Mouse (Mus musculus): ENCODE data around the gene Acer1. TPM values are rescaled to one million over a fixed set of nuclear protein-coding genes. Genes with fewer than 3 reads are reported as not detected.
A peak's percentile ranks its signal among the peaks of the same experiment; 100 is the strongest.

Gene Acer1
- polyA plus RNA-seq, 1 experiment from 2014 or later = not detected

DNA sequence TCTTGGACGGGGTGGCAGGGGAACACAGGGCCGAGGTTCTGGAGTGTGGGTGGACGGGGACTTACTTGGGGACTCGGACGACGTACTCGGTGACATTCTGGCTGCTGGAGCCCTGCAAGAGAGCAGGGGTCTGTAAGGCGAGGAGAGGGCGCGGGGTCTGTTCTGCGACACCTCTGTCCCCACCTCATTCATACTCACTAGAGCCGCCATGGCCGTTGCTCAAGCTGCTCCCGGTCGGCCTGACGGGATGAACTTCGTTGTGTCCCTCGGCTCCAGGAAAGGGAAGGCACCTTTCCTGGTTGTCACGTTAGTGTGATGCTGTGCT, 28.9 kb upstream of the Acer1 start:
- H3K9me3 ChIP-seq (replicated peaks; ENCODE audit: control insufficient read depth, low read length) = no peaks in the 10 kb centered on the region
- peaks cover 11% of the 10 kb centered on the region; the same call in 1 of the 2 replicates for H3K4me1 ChIP-seq (ENCODE audit: control insufficient read depth, insufficient read depth, low read length)
- peak; percentile 47 for ATAC-seq
- H3K27me3 ChIP-seq (replicated peaks; ENCODE audit: control insufficient read depth, insufficient read depth, low read length) = no peaks in the 10 kb centered on the region
- H3K4me3 ChIP-seq (ENCODE audit: low read depth, low read length) = peak overlapping the region; percentile 68
- H3K4me2 ChIP-seq (ENCODE audit: low read length) = peak overlapping the region; percentile 94
- H3K36me3 ChIP-seq (ENCODE audit: control insufficient read depth, insufficient read depth, low read length) = peaks cover 35% of the 10 kb centered on the region
- peak overlapping the region; percentile 44; the same call in 1 of the 2 replicates for H3K27ac ChIP-seq (ENCODE audit: low read depth, low read length)
- H3K9ac ChIP-seq (ENCODE audit: low read length) = peak overlapping the region; percentile 81
- under 1% methylated on average over 19 of the region's 19 CpGs for WGBS
- DNase-seq (ENCODE audit: low spot score) = no peak

DNA sequence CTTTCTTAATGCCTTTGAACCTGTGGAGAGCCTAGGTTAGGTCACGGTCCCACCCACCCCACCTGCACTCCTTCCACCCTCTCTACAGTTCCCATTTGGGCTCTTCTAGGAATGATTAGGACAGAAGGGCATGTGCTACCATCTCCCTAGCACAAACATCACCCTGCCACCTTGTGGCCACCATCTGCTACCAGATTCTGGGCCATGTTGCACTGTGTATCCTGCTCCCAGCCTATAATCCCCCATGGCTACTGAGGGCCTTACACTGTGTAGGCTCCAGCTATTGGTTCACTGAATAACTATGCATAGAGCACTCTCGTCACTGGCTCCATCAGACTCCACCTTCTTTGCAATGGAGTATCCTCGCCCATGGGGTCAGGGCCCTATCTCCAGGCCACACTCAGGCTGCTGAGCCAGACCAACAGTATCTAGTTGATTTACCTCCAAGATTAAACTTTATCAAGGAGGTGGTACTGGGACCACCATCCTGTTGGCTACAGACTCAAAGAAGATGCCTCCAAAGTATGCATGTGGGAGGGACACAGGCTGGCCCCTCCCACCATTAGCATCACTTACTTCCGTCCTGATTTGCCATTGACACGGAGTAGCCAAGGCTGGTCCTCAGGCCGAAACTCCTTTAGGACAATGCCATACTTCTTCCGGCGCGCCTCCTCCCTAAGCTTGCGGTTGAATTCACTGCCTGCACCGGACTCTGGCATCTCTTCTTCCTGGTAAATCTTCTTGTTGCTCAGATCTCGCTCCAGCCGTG, 25.4 kb upstream of the Acer1 start:
- H3K36me3 ChIP-seq (ENCODE audit: control insufficient read depth, insufficient read depth, low read length) = peaks cover 70% of the 10 kb centered on the region
- no peak overlapping the region for H3K4me3 ChIP-seq (ENCODE audit: low read depth, low read length)
- 91% methylated on average over 13 of the region's 13 CpGs for WGBS
- H3K4me1 ChIP-seq (ENCODE audit: control insufficient read depth, insufficient read depth, low read length) = peaks cover 11% of the 10 kb centered on the region; the same call in 1 of the 2 replicates
- H3K4me2 ChIP-seq (ENCODE audit: low read length) = no peak overlapping the region
- DNase-seq (ENCODE audit: low spot score) (no peak), ATAC-seq (no peak)
- H3K27ac ChIP-seq (ENCODE audit: low read depth, low read length) = no peak overlapping the region
- H3K9ac ChIP-seq (ENCODE audit: low read length) = no peak overlapping the region
- H3K27me3 ChIP-seq (replicated peaks; ENCODE audit: control insufficient read depth, insufficient read depth, low read length) = no peaks in the 10 kb centered on the region
- no peaks in the 10 kb centered on the region for H3K9me3 ChIP-seq (replicated peaks; ENCODE audit: control insufficient read depth, low read length)

DNA sequence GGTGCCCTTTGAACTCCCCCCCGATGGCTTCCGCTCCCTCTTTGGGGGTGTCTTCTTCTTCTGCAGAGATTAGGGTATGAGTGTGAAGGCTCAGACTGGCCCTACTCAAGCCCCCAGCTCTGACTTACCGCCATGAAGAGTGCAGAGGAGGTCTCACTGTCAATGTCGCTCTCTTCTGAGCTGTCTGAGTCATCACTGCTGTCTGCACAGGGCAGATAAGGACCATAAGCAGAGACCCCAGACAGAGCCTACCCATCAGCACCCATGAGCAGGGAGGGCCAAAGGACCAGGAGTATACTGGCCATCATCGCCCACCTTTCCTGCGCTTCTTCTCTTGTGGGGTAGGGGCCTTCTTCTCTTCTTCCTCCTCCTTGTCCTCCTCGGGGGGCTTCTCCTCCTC, 22.1 kb upstream of the Acer1 start:
- 90% methylated on average over 7 of the region's 7 CpGs for WGBS
- Histone ChIP-seq H3K27me3 (replicated peaks; ENCODE audit: control insufficient read depth, insufficient read depth, low read length) (no peaks in the 10 kb centered on the region), H3K27ac (ENCODE audit: low read depth, low read length) (no peak overlapping the region), H3K4me1 (ENCODE audit: control insufficient read depth, insufficient read depth, low read length) (no peaks in the 10 kb centered on the region), H3K9me3 (replicated peaks; ENCODE audit: control insufficient read depth, low read length) (no peaks in the 10 kb centered on the region), H3K9ac (ENCODE audit: low read length) (no peak overlapping the region), H3K4me3 (ENCODE audit: low read depth, low read length) (no peak overlapping the region), H3K4me2 (ENCODE audit: low read length) (no peak overlapping the region), H3K36me3 (ENCODE audit: control insufficient read depth, insufficient read depth, low read length) (peaks cover 76% of the 10 kb centered on the region)
- ATAC-seq (no peak), DNase-seq (ENCODE audit: low spot score) (no peak)

DNA sequence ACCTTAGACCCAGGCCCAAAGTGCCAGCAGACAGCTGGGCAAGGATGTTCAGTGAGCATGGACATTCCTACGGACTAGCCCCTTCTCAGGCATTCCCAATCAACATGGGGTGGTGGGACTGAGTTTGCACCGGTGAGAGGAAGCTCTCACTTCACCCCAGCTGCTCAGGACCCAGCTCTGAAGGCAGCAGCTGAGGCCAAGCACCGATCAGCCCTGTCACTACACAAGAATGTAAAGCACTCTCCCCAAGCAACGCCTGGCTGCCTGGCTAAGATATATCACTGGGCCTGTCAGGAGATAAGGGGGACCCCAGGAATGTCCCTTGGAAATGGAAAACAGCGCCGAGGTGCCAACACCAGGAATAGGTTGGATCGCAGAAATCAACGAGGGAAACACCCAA, 19.3 kb upstream of the Acer1 start:
- Histone ChIP-seq H3K27ac (ENCODE audit: low read depth, low read length) (no peak overlapping the region), H3K27me3 (replicated peaks; ENCODE audit: control insufficient read depth, insufficient read depth, low read length) (no peaks in the 10 kb centered on the region), H3K9ac (ENCODE audit: low read length) (no peak overlapping the region), H3K4me2 (ENCODE audit: low read length) (no peak overlapping the region), H3K4me3 (ENCODE audit: low read depth, low read length) (no peak overlapping the region), H3K36me3 (ENCODE audit: control insufficient read depth, insufficient read depth, low read length) (peaks cover 58% of the 10 kb centered on the region), H3K9me3 (replicated peaks; ENCODE audit: control insufficient read depth, low read length) (no peaks in the 10 kb centered on the region), H3K4me1 (ENCODE audit: control insufficient read depth, insufficient read depth, low read length) (peaks cover 5% of the 10 kb centered on the region)
- ATAC-seq (no peak), DNase-seq (ENCODE audit: low spot score) (no peak)
- 82% methylated on average over 8 of the region's 8 CpGs for WGBS

DNA sequence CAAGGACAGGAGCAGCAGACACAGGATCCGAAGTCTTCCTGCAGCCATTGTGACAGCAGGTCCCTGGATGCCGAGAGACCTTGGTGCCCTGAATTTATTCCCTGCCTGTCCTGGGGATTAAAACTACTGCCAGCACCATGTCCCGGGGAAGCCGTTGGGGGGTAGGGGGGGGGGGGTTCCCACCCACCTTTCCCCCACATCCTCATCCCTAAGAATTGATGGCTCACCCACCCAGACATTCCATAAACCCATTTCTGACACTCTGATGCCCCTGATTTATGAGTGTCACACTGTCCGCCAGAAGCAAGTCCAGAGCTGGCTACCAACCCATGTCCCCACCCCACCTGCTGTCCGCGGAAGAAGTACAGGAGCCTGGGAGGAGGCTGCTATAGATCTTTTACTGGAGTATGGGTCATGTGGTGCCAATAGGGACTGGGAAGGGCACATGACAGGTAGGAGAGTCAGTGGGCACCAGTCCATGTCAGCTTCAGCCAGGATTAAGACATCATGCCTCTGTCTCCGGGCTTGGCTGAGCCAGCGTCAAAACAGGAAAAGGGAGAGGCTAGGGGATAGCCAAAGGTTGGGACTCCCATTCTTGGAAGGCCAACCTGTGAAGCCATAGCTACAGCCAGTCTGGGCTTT, 18.2 kb upstream of the Acer1 start, which contains the start of gene Pspn:
Pspn (minus strand) TSS at position 51 of the 642 bp plus-strand sequence.
- Histone ChIP-seq H3K36me3 (ENCODE audit: control insufficient read depth, insufficient read depth, low read length) (peaks cover 58% of the 10 kb centered on the region), H3K27me3 (replicated peaks; ENCODE audit: control insufficient read depth, insufficient read depth, low read length) (no peaks in the 10 kb centered on the region), H3K9me3 (replicated peaks; ENCODE audit: control insufficient read depth, low read length) (no peaks in the 10 kb centered on the region), H3K9ac (ENCODE audit: low read length) (no peak within 1 kb of the TSS), H3K4me2 (ENCODE audit: low read length) (no peak within 1 kb of the TSS), H3K27ac (ENCODE audit: low read depth, low read length) (no peak within 1 kb of the TSS), H3K4me3 (ENCODE audit: low read depth, low read length) (no peak within 1 kb of the TSS), H3K4me1 (ENCODE audit: control insufficient read depth, insufficient read depth, low read length) (peaks cover 5% of the 10 kb centered on the region)
- no peak for DNase-seq (ENCODE audit: low spot score)
- WGBS = 90% methylated on average over 9 of the region's 9 CpGs
- no peak for ATAC-seq

DNA sequence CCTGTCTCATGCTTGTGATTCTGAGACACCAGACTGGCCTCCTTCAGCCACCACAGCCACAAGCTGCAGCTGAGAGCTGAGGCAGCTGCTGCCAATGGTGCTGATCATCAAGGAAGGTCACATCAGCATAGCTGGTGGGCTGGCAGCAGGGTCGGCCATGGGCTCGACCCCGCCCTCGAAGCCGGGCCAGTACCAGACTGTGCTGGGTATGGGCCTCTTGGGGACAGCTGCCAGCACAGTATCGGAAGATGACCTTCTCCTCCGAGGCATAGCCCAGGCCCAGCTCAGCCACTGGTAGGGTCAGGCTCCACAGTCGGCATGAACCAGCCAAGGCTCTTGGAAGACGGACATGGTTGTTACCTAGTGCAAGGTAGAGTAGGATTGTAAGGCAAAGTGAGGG, 17.5 kb upstream of the Acer1 start:
- Histone ChIP-seq H3K4me3 (ENCODE audit: low read depth, low read length) (no peak overlapping the region), H3K27ac (ENCODE audit: low read depth, low read length) (no peak overlapping the region), H3K4me2 (ENCODE audit: low read length) (no peak overlapping the region), H3K4me1 (ENCODE audit: control insufficient read depth, insufficient read depth, low read length) (peaks cover 5% of the 10 kb centered on the region), H3K27me3 (replicated peaks; ENCODE audit: control insufficient read depth, insufficient read depth, low read length) (no peaks in the 10 kb centered on the region), H3K9me3 (replicated peaks; ENCODE audit: control insufficient read depth, low read length) (no peaks in the 10 kb centered on the region), H3K9ac (ENCODE audit: low read length) (no peak overlapping the region), H3K36me3 (ENCODE audit: control insufficient read depth, insufficient read depth, low read length) (peaks cover 59% of the 10 kb centered on the region)
- 91% methylated on average over 9 of the region's 9 CpGs for WGBS
- no peak for DNase-seq (ENCODE audit: low spot score)
- ATAC-seq = no peak

DNA sequence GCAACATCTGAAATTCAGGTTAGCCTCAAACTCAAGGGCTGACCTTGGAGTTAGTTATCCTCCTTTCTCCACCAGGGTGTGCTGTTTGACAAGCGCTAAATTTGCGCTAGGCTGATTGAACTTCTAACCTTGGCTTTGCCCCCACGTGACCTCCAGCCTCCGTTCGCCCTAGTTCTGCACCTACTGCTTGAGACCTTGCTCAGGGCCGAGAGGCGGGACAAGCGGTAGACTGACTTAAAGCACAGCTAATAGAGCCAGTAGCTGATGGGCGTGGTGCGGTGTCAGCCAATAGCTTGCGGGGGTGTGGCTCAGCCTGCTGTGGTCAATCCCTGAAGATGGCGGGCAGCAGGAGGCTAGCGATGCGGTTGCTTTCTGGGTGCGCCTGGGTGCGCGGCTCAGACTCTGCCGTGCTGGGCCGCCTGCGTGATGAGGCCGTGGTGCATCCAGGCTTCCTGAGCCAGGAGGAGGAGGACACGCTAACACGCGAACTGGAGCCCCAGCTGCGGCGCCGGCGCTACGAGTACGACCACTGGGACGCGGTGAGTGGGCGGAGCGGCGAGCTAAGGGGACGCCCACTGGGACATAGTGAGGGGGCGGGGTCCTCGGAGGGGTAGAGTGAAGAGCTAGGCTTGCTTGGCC, 15.2 kb upstream of the Acer1 start, which contains the start of gene Alkbh7:
Alkbh7 (plus strand) TSS at position 311 of the 639 bp plus-strand sequence.
- DNase-seq (ENCODE audit: low spot score) = peak; percentile 96
- under 1% methylated on average over 38 of the region's 38 CpGs for WGBS
- Histone ChIP-seq H3K9me3 (replicated peaks; ENCODE audit: control insufficient read depth, low read length) (no peaks in the 10 kb centered on the region), H3K4me1 (ENCODE audit: control insufficient read depth, insufficient read depth, low read length) (peaks cover 5% of the 10 kb centered on the region), H3K27me3 (replicated peaks; ENCODE audit: control insufficient read depth, insufficient read depth, low read length) (no peaks in the 10 kb centered on the region), H3K9ac (ENCODE audit: low read length) (peak within 1 kb of the TSS; percentile 73), H3K4me2 (ENCODE audit: low read length) (peak within 1 kb of the TSS; percentile 66), H3K4me3 (ENCODE audit: low read depth, low read length) (peak within 1 kb of the TSS; percentile 72), H3K27ac (ENCODE audit: low read depth, low read length) (peak within 1 kb of the TSS; percentile 48; the same call in 1 of the 2 replicates), H3K36me3 (ENCODE audit: control insufficient read depth, insufficient read depth, low read length) (peaks cover 60% of the 10 kb centered on the region)
- peak; percentile 98 for ATAC-seq

DNA sequence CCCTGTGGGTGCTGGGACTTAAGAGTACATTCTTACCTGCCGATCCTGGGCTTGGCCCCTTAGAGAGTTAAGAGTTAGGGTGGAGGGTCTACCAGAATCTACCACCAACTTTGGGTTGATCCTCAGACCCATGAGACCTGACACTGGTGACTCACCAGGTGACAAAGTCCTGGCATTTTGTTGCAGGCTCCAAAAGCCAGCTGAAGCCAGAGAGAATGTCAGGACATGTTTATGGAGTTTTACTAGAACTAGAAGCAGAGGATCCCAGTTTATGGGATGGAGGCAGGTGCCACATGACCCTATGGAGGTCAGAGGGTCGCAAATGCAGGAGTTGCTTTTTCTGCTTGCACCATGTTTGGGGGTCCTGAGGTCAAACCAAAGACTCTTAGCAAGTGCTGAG, 14.6 kb upstream of the Acer1 start:
- H3K9me3 ChIP-seq (replicated peaks; ENCODE audit: control insufficient read depth, low read length) = no peaks in the 10 kb centered on the region
- peaks cover 65% of the 10 kb centered on the region for H3K36me3 ChIP-seq (ENCODE audit: control insufficient read depth, insufficient read depth, low read length)
- H3K27me3 ChIP-seq (replicated peaks; ENCODE audit: control insufficient read depth, insufficient read depth, low read length) = no peaks in the 10 kb centered on the region
- DNase-seq (ENCODE audit: low spot score) (no peak), ATAC-seq (no peak)
- peaks cover 5% of the 10 kb centered on the region for H3K4me1 ChIP-seq (ENCODE audit: control insufficient read depth, insufficient read depth, low read length)
- H3K27ac ChIP-seq (ENCODE audit: low read depth, low read length) = no peak overlapping the region
- 84% methylated on average over 2 of the region's 2 CpGs for WGBS
- peak overlapping the region; percentile 72; the same call in 1 of the 2 replicates for H3K4me3 ChIP-seq (ENCODE audit: low read depth, low read length)
- peak overlapping the region; percentile 66; the same call in 1 of the 2 replicates for H3K4me2 ChIP-seq (ENCODE audit: low read length)
- H3K9ac ChIP-seq (ENCODE audit: low read length) = no peak overlapping the region

Data from forebrain, embryonic 14.5 days (tissue).